Mouse (Mus musculus) heart, embryonic 10.5 days (tissue): ENCODE measurements around the gene Zkscan5. TPM values are rescaled to one million over a fixed set of nuclear protein-coding genes. Genes with fewer than 3 reads are reported as not detected.
"Not testable (repeated sequence)": the region's sequence is repeated elsewhere in the genome, so short reads cannot be mapped to it uniquely, and the experiment has no call there.

ENCODE experiments used
- DNase-seq: peaks from one replicate; pipeline ENCODE4 v3.0.0-alpha.2; 2017; ENCODE audit warnings: low spot score
- H3K27ac ChIP-seq: fragments of 300-500 bp; sonication (generic); 2 replicates; pipeline ENCODE4 v1.5.1; 2016; ENCODE audit warnings: mild to moderate bottlenecking
- H3K27me3 ChIP-seq: fragments of 300-500 bp; sonication (generic); 2 replicates; pipeline ENCODE4 v1.6.1; 2016; ENCODE audit warnings: mild to moderate bottlenecking; ENCODE audit not compliant: poor library complexity, insufficient read depth, severe bottlenecking
- H3K36me3 ChIP-seq: fragments of 300-500 bp; sonication (generic); 2 replicates; pipeline ENCODE4 v1.6.1; 2016; ENCODE audit warnings: mild to moderate bottlenecking, moderate library complexity
- H3K4me1 ChIP-seq: fragments of 300-500 bp; sonication (generic); 2 replicates; pipeline ENCODE4 v1.6.1; 2016; ENCODE audit warnings: mild to moderate bottlenecking
- H3K4me3 ChIP-seq: fragments of 300-500 bp; sonication (generic); 2 replicates; pipeline ENCODE4 v1.5.1; 2016; ENCODE audit warnings: mild to moderate bottlenecking, moderate library complexity
- H3K9me3 ChIP-seq: fragments of 300-500 bp; sonication (generic); 2 replicates; pipeline ENCODE4 v1.6.1; 2016; ENCODE audit warnings: mild to moderate bottlenecking, moderate library complexity
- WGBS: fragments of 180-500 bp; shearing (Covaris S2); methylation state at CpG from one replicate; pipeline ENCODE4 v1.1.7; 2016; 5-methylcytosine and 5-hydroxymethylcytosine counted together
- polyA plus RNA-seq: library from polyadenylated mRNA; unstranded; fragments of >200 nt; fragmentation: Nextera tagmentation; extraction: Ambion mirVana; gene quantifications from 2 replicates; pipeline ENCODE4 v1.2.1, GENCODE M21; 2016

The Zkscan5 gene
- polyA plus RNA-seq, 1 experiment from 2014 or later = 11.8 TPM

- 76% methylated on average over 7 of the region's 7 CpGs for WGBS
- Histone ChIP-seq H3K9me3 (no peaks in the 10 kb centered on the region), H3K4me3 (no peak overlapping the region), H3K4me1 (peaks cover 15% of the 10 kb centered on the region), H3K27ac (no peak overlapping the region), H3K27me3 (no peaks in the 10 kb centered on the region), H3K36me3 (peaks cover 15% of the 10 kb centered on the region)
- no peak for DNase-seq
Measured at GRCm38 (mm10) chr5:145200387-145200786, 4.0 kb upstream of the Zkscan5 start.

- peak; percentile 93 for DNase-seq
- H3K9me3 ChIP-seq = no peaks in the 10 kb centered on the region
- WGBS = under 1% methylated on average over 37 of the region's 37 CpGs
- peak within 1 kb of the TSS; percentile 84 for H3K4me3 ChIP-seq
- peak within 1 kb of the TSS; percentile 83 for H3K27ac ChIP-seq
- no peaks in the 10 kb centered on the region for H3K27me3 ChIP-seq
- H3K4me1 ChIP-seq = peaks cover 23% of the 10 kb centered on the region
- peaks cover 4% of the 10 kb centered on the region; the same call in 1 of the 2 replicates for H3K36me3 ChIP-seq
Measured at GRCm38 (mm10) chr5:145201321-145201991, 2.9 kb upstream of the Zkscan5 start, which contains the start of gene Zkscan14. TSS of gene Zkscan14 (minus strand) at chr5:145201868.

DNA sequence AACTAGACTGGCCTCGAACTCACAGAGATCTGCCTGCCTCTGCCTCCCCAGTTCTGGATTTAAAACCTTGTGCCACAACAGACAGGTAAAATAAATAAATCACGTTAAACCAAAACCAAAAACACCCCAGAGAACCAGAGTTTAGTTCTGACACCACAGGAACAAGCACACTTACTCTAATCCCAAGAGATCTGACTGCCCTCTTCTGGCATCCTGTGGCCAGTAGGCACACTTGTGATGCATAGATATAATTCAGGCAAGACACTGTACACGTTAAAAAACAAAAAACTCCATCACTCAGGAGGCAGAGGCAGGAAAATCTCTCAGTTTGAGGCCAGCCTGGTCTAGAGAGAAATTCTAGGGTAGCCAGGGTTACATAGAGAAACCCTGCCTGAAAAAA, 1.9 kb upstream of the Zkscan5 start:
- peaks cover 23% of the 10 kb centered on the region for H3K4me1 ChIP-seq
- no peaks in the 10 kb centered on the region for H3K9me3 ChIP-seq
- no peak overlapping the region for H3K4me3 ChIP-seq
- WGBS = 53% methylated on average over 3 of the region's 3 CpGs
- no peak overlapping the region for H3K27ac ChIP-seq
- no peaks in the 10 kb centered on the region for H3K27me3 ChIP-seq
- peaks cover 11% of the 10 kb centered on the region; the same call in 1 of the 2 replicates for H3K36me3 ChIP-seq
- no peak for DNase-seq

DNA sequence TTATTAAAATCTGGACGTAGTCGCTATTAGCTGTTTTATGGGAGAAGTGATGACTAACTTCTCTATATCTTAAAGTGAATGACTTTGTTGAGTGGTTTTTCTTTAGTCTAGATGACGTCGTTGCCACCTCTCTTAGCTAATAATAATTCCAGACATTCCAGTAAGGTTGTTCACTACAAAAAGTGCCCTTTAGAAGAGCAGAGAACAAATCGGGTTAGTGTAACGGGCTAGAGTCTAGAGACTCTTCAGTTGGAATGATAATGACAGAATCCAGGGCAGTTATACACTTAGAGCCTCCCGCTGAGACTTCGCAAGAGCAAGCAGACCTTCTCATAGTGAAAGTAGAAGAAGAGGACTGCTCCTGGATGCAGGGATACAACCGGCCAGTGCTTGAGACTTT, 679 bp downstream of the Zkscan5 start:
- H3K27ac ChIP-seq = peak overlapping the region; percentile 89
- no peak for DNase-seq
- H3K4me3 ChIP-seq = peak overlapping the region; percentile 68
- H3K9me3 ChIP-seq = no peaks in the 10 kb centered on the region
- H3K4me1 ChIP-seq = peaks cover 23% of the 10 kb centered on the region
- WGBS = 11% methylated on average over 9 of the region's 9 CpGs
- H3K27me3 ChIP-seq = no peaks in the 10 kb centered on the region
- peaks cover 26% of the 10 kb centered on the region for H3K36me3 ChIP-seq

GRCm38 (mm10) chr5:145207385-145207784, 3.0 kb downstream of the Zkscan5 start:
- Histone ChIP-seq H3K27ac (no peak overlapping the region), H3K9me3 (no peaks in the 10 kb centered on the region), H3K4me3 (no peak overlapping the region), H3K27me3 (no peaks in the 10 kb centered on the region), H3K4me1 (peaks cover 12% of the 10 kb centered on the region), H3K36me3 (peaks cover 49% of the 10 kb centered on the region)
- WGBS = 93% methylated on average over 6 of the region's 6 CpGs
- DNase-seq = peak; percentile 64

DNA sequence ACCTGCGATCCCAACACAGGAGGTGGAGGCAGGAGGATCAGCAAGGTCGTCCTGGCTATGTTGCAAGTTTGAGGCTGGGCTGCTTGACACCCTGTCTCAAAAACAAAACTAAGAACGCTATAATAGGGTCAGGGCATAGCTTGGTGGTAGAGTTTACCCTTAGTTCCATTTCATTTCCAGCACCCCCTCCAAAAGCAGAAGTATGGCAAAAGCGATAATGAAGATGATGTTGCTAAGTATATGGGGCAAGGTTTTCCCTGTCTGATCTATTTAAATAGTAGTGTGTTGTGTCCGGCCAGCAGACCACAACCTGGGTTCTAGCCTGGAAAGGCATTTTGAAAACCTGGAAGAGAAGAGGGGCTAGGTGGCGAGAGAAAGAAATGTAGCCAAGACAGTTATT, 3.6 kb downstream of the Zkscan5 start:
- no peaks in the 10 kb centered on the region for H3K27me3 ChIP-seq
- DNase-seq = no peak
- no peak overlapping the region for H3K27ac ChIP-seq
- H3K4me1 ChIP-seq = peaks cover 12% of the 10 kb centered on the region
- no peaks in the 10 kb centered on the region for H3K9me3 ChIP-seq
- H3K36me3 ChIP-seq = peaks cover 55% of the 10 kb centered on the region
- 85% methylated on average over 6 of the region's 6 CpGs for WGBS
- no peak overlapping the region for H3K4me3 ChIP-seq

DNA sequence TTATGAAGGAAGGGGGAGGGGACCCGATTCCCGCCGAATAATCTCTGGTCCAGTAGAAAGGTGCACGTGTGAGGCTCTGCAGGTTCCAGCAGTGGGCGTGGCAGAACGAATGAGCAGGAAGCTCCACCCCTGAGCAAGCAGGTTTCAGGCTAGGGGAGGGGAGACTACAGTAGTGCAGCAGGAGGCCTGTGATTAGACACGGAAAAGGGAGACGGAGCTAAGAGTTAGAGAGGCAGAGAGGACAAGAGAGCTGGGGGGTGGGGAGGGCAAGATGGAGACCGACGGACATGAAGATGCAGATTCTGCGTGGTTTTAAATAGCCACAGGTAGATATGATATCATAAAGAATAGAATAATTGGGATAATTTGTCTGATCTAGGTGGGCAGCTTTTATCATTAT, 4.0 kb downstream of the Zkscan5 start:
- Histone ChIP-seq H3K4me1 (peaks cover 12% of the 10 kb centered on the region), H3K36me3 (peaks cover 59% of the 10 kb centered on the region)
- 43% methylated on average over 11 of the region's 11 CpGs for WGBS
- not testable (repeated sequence) for H3K9me3 ChIP-seq, H3K27me3 ChIP-seq, H3K4me3 ChIP-seq, H3K27ac ChIP-seq
- DNase-seq = peak; percentile 69

GRCm38 (mm10) chr5:145211340-145211739, 7.0 kb downstream of the Zkscan5 start:
- Histone ChIP-seq H3K36me3 (peaks cover 79% of the 10 kb centered on the region), H3K9me3 (no peaks in the 10 kb centered on the region), H3K4me1 (no peaks in the 10 kb centered on the region), H3K27me3 (no peaks in the 10 kb centered on the region), H3K4me3 (no peak overlapping the region), H3K27ac (no peak overlapping the region)
- 95% methylated on average over 4 of the region's 4 CpGs for WGBS
- DNase-seq = peak; percentile 71

DNA sequence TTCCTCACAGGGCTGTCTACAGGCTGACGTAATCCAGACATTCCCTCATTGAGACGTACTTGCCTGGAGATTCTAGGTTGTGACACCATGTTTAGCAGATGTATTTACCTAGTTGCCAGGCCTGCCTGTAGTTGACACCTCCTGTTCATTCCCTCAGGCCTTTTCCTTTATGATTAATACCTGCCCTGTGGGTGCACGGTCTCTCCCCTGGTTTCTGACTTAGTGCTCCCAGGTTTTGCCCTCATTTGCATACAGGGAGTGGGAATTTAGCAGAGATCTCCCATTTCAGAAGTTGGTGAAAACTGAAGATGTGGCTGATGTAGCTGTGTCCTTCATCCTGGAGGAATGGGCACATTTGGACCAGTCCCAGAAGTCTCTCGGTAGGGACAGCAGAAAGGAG, 7.9 kb downstream of the Zkscan5 start:
- Histone ChIP-seq H3K36me3 (peaks cover 73% of the 10 kb centered on the region), H3K9me3 (no peaks in the 10 kb centered on the region), H3K27me3 (no peaks in the 10 kb centered on the region), H3K4me1 (no peaks in the 10 kb centered on the region), H3K27ac (no peak overlapping the region), H3K4me3 (no peak overlapping the region)
- 86% methylated on average over 4 of the region's 4 CpGs for WGBS
- DNase-seq = peak; percentile 60

DNA sequence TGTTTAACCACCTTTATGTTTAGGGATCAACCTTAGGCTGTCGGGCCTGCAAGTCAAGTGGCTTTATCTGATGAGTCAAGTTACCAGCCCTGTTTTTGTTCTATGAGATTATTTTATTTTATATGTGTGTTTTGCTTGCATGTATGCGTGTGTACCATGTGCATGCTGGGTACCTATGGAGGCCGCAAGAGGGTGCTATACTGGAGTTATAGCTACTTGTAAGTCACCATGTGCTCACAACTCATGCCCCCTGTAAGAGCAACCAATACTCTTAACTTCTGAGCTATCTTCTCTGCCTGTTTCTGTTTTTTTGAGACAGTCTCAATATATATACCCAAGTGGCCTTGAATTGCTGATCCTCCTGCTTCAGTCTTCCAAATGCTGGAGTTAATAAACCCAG, 9.1 kb downstream of the Zkscan5 start:
- Histone ChIP-seq H3K4me3 (no peak overlapping the region), H3K4me1 (no peaks in the 10 kb centered on the region), H3K27me3 (no peaks in the 10 kb centered on the region), H3K9me3 (no peaks in the 10 kb centered on the region), H3K36me3 (peaks cover 71% of the 10 kb centered on the region), H3K27ac (no peak overlapping the region)
- DNase-seq = no peak
- WGBS = 89% methylated on average over 3 of the region's 3 CpGs

DNA sequence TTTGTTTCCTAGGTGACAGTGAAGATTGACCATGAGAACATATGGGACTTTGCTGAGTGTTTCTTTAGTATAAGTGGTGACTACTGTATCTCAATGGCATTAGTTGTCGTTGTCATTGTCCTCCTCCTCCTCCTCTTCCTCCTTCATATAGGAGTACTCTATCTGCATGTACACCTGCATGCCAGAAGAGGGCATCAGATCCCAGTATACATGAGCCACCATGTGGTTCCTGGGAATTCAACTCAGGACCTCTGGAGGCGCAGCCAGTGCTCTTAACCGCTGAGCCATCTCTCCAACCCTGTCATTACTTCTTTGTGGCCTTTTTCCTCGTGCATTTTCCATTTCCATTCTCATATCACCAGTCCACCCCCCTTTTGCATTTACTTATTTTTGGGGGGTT, 10.3 kb downstream of the Zkscan5 start:
- H3K4me3 ChIP-seq = no peak overlapping the region
- DNase-seq = no peak
- peaks cover 75% of the 10 kb centered on the region for H3K36me3 ChIP-seq
- no peaks in the 10 kb centered on the region for H3K27me3 ChIP-seq
- H3K4me1 ChIP-seq = no peaks in the 10 kb centered on the region
- H3K9me3 ChIP-seq = no peaks in the 10 kb centered on the region
- WGBS = 64% methylated on average over 4 of the region's 4 CpGs
- no peak overlapping the region for H3K27ac ChIP-seq

- H3K4me1 ChIP-seq = no peaks in the 10 kb centered on the region
- H3K9me3 ChIP-seq = no peaks in the 10 kb centered on the region
- WGBS = 78% methylated on average over 6 of the region's 6 CpGs
- no peak for DNase-seq
- no peaks in the 10 kb centered on the region for H3K27me3 ChIP-seq
- peaks cover 70% of the 10 kb centered on the region for H3K36me3 ChIP-seq
- H3K4me3 ChIP-seq = no peak overlapping the region
- no peak overlapping the region for H3K27ac ChIP-seq
Measured at GRCm38 (mm10) chr5:145217746-145218145, 13.4 kb downstream of the Zkscan5 start.

DNA sequence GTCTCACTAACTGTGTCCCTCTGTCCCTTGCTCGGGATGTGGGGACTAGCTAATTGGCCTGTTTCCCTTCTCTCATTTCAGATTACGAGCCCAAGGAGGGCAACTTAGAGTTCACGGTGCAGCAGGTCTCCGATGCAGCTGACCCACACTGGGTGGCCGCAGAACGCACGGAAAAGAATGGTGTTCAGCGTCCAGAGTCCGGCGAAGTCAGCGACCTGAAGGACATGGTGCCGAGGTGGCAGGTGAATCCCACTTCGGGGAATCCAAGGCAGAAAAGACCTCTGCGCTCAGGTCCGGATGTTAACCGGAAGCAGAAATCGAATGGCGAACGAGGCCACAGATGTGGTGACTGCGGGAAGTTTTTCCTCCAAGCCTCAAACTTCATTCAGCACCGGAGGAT, 13.8 kb downstream of the Zkscan5 start:
- peaks cover 65% of the 10 kb centered on the region for H3K36me3 ChIP-seq

GRCm38 (mm10) chr5:145218671-145219070, 14.3 kb downstream of the Zkscan5 start:
- 96% methylated on average over 20 of the region's 20 CpGs for WGBS
- no peak for DNase-seq
- Histone ChIP-seq H3K27me3 (no peaks in the 10 kb centered on the region), H3K4me1 (no peaks in the 10 kb centered on the region), H3K36me3 (peaks cover 61% of the 10 kb centered on the region), H3K27ac (no peak overlapping the region), H3K4me3 (no peak overlapping the region), H3K9me3 (no peaks in the 10 kb centered on the region)

More for the DNA sequence above, 13.8 kb downstream of the Zkscan5 start:
- Histone ChIP-seq H3K4me3 (no peak overlapping the region), H3K27me3 (no peaks in the 10 kb centered on the region), H3K4me1 (no peaks in the 10 kb centered on the region), H3K27ac (no peak overlapping the region), H3K9me3 (no peaks in the 10 kb centered on the region)
- WGBS = 95% methylated on average over 21 of the region's 21 CpGs
- DNase-seq = no peak
